Mouse (Mus musculus) central nervous system, embryonic 18 days (tissue): ENCODE data around the gene Adamts4. TPM values are rescaled to one million over a fixed set of nuclear protein-coding genes. Genes with fewer than 3 reads are reported as not detected.

Experiments
- polyA plus RNA-seq: library from polyadenylated mRNA; depleted of rRNA; stranded (reverse); fragments of >200 nt; gene quantifications from 2 replicates; pipeline ENCODE4 v1.2.3, GENCODE M21; 2012; rRNA removed

Adamts4 gene
- 4.1 and 4.2 TPM in 2 replicates for polyA plus RNA-seq

GRCm38 (mm10) chr1:171249913-171250600 lies at the start of gene Adamts4:
Gene Adamts4 (plus strand): TSS chr1:171250421.

GRCm38 (mm10) chr1:171213801-171214496 lies 36.3 kb upstream of the Adamts4 start, which contains the start of gene Nr1i3:
Gene Nr1i3 (plus strand): TSS chr1:171213970.

DNA sequence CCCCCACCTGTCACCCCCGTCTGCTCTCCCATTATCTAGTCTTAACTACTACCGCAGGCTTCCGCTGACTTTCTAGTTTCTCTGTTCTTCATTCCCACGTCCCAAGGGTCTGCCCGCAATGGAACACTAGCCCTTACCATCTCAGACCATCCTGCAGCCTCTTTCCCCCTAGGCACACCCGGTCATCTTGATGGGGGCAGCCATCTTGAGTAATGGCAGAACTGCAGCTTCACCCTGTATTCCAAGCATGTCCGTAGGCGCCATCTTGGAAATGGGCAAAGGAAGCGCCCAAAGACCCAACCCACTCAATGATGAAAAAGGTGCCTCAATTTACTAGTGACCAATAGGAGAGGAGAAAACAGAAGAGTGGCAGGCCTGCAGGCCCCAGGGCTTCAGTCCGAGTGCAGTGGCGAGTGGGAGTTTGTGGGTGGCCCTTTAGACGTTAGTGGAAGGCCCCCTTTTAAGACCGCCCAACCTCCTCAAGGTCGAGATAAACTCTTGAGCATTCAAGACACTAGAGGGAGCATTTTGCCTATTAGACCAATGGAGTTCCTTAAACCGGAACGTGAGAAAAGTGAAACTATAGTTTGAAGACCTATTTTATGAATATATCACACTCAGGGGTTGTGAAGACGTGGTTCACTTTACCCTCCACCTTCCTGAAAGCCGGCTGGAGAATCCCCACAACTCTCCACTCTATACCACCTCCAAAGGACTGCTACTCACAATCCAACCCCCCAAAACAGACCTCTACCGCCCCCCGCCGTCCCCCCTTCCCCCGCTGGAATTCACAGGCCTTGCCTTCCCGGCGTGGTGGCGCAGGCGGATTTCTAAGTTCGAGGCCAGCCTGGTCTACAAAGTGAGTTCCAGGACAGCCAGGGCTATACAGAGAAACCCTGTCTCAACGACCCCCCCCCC lies 27.7 kb upstream of the Adamts4 start, which contains the start of gene Tomm40l:
Tomm40l (minus strand) TSS at position 277 of the 918 bp plus-strand sequence.

GRCm38 (mm10) chr1:171224857-171225256 lies 25.4 kb upstream of the Adamts4 start, which contains the start of gene Apoa2:
Gene Apoa2 (plus strand): TSS chr1:171225054.

DNA sequence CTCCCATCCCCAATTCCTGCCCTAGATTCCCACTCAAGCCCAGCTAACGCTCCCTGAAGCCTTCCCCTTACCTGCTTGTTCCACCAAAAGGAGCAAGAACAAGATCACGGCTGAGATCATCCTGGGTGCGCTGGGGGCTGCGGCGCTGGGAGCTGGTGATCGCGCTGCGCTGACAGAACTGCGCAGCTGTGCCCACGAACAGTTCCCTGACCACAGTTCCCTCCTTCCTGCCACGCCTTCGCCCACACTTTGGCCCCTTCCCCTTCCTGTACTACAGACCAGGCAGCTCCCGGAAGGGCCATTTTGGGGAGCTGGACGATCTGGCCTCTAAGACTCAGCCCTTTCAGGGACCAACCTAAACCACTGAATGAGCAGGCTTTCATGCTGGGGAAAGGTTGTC lies 16.1 kb upstream of the Adamts4 start, which contains the start of gene Fcer1g:
Fcer1g (minus strand) TSS at position 240 of the 400 bp plus-strand sequence.

DNA sequence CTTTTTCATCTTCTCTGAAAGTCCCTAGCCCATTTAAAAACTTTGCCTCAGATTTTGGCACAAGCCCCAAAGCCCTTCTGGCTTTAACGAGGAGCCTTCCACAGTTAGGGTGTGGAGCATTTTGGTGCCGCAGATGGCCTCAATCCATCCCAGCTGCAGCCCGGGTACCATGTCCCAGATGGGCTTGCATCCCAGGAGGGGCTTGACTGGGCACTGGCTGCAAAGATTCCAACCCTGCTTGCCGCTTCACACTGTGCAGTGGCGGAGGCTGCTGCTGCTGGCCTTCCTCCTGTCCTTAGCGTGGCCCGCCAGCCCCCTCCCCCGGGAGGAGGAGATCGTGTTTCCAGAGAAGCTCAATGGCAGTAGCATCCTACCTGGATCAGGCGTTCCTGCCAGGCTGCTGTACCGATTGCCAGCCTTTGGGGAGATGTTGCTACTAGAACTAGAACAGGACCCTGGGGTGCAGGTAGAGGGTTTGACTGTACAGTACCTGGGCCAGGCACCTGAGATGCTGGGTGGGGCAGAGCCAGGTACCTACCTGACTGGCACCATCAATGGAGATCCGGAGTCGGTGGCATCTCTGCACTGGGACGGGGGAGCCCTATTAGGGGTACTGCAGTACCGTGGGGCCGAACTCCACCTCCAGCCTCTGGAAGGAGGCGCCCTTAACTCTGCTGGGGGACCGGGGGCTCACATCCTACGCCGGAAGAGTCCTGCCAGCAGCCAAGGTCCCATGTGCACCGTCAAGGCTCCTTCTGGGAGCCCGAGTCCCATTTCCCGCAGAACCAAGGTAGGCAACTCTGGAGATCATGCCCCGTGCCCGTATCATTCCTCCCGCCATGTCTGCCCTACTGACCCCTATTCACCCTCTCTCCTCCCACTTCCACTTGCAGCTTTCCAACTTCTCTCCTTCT lies 716 bp downstream of the Adamts4 start, which contains the start of gene Ndufs2:
Ndufs2 (minus strand) TSS at position 709 of the 914 bp plus-strand sequence.

DNA sequence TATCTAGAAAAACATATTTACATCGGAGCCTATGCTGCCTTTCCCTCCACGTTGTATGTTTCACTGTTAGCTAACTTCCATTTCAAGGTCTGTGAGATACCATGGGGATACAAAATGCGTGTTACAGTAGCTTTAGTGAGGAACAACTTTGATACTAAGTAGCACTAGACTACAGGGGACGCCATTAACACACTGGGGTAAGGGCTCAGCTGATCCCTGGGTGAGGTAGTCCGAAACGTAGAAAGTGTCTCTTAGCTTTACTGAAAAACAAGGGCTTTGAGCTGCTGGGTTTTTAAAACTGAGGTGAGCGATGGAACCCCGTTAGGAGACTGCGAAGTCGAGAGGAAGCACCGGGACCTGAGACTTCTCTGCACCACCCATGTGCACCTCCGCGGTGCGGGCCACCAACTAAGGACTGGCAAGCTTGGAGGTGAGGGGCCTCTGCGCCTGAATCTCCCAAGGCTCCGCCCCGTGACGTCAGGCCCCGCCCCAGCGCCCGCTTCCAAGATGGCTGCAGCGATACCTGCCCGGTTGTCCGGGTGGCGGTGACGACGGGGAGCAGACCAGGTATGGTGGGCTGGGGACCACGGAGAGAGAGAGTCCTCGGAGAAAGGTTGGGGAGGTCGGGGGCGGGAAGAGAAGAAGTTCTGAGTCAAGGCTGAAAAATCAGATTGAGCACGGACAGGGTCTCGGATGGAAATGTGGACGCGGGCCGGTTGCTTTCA lies 19.8 kb downstream of the Adamts4 start, which contains the start of gene B4galt3:
B4galt3 (plus strand) TSS at position 481 of the 725 bp plus-strand sequence.

DNA sequence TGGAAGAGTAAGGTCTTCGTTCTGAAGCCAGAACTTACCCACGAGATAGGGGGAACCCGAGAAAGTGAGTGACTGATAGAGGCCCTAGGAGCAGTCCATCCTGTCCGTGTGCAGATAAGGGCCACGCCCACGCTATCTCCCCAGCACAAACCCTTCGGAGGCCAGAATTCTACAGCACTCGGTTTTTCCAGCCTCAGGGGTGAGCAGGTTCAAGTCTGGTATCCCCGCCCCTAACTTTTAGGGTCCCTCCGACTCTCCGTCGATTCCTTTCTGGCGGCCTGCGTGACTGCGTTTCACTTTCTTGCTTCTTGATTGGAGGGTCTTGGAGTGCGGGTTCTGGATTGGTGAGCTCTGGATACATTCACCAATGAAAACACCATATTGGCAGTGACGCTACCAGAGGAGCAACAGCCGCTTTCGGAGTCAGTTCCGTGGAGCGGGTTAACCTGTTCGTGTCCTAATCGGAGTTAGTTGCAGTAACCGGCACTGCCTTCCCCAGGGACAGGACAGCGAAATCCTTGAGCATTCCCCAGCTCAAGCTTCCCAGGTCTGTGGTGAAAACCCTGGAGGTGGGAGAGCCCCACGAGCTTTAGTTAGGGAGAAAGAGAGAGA lies 30.8 kb downstream of the Adamts4 start, which contains the start of gene Ppox:
Ppox (minus strand) TSS at position 271 of the 612 bp plus-strand sequence.

GRCm38 (mm10) chr1:171287136-171288081 lies 37.2 kb downstream of the Adamts4 start, which contains the start of gene Usp21:
Gene Usp21 (minus strand): TSS chr1:171287991.

DNA sequence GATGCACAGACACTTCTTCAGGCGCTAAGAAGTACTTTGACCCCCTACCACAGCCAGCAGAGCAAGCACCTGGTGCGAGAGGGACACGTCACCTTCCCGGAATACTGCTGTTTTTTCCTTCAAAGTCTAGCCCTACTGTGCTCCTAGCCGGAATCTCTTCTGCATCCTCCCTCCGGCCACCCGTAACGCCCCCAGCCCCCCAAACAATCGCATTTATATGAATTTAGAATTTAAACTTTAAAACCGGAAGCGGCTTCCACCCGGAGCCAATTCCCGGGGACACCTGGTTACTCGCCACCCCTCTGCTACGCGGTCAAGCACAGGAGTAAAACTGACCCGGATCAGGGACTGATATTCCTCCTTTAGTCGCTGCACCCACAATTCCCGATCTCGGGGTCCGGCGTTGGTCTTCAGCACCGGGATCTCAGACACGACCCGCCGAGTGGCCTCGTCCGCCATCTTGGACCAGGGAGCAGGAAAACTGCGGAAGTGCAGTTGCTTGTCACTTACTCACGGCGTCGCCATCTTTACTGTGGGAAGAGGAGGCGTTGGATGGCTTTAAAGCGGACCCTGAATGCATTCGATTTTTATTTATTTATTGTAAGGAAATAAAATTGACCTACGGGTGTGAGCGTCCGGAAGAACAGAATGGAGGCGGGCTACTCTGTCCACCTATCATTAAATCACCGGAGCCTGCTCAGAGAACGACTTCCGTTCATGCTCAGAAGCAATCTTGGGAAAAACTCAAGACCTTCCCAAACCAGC lies 44.3 kb downstream of the Adamts4 start, which contains the start of gene Ufc1:
Ufc1 (minus strand) TSS at position 727 of the 765 bp plus-strand sequence.

Other genes with a start within 250 kb of the Adamts4 start
- gene Fcgr4, start 231.5 kb upstream of the Adamts4 start, polyA plus RNA-seq: 0.32 and 0.34 TPM in 2 replicates
- gene Fcgr3, start 185.5 kb upstream of the Adamts4 start, polyA plus RNA-seq: 5.2 and 7.3 TPM in 2 replicates
- 5.2 and 8.0 TPM in 2 replicates for gene Cfap126, start 136.5 kb upstream of the Adamts4 start, polyA plus RNA-seq
- 233 and 246 TPM in 2 replicates for gene Sdhc, start 99.8 kb upstream of the Adamts4 start, polyA plus RNA-seq
- gene Mpz, start 99.7 kb upstream of the Adamts4 start, polyA plus RNA-seq: 0.70 and 10.6 TPM in 2 replicates
- 15.7 and 19.8 TPM in 2 replicates for gene Pcp4l1, start 54.2 kb upstream of the Adamts4 start, polyA plus RNA-seq
- gene Nr1i3, start 36.5 kb upstream of the Adamts4 start, polyA plus RNA-seq: 0.03 and 0.06 TPM in 2 replicates
- gene Tomm40l, start 27.9 kb upstream of the Adamts4 start, polyA plus RNA-seq: 47.7 and 50.1 TPM in 2 replicates
- 2.4 and 3.0 TPM in 2 replicates for gene Apoa2, start 25.4 kb upstream of the Adamts4 start, polyA plus RNA-seq
- 13.6 and 15.5 TPM in 2 replicates for gene Fcer1g, start 16.1 kb upstream of the Adamts4 start, polyA plus RNA-seq
- 131 and 134 TPM in 2 replicates for gene Ndufs2, start 967 bp downstream of the Adamts4 start, polyA plus RNA-seq
- 90.9 and 94.0 TPM in 2 replicates for gene B4galt3, start 19.9 kb downstream of the Adamts4 start, polyA plus RNA-seq
- 66.2 and 67.0 TPM in 2 replicates for gene Ppox, start 30.8 kb downstream of the Adamts4 start, polyA plus RNA-seq
- 93.2 and 96.4 TPM in 2 replicates for gene Usp21, start 37.6 kb downstream of the Adamts4 start, polyA plus RNA-seq
- 67.6 and 71.7 TPM in 2 replicates for gene Ufc1, start 44.6 kb downstream of the Adamts4 start, polyA plus RNA-seq
- gene Dedd, start 78.7 kb downstream of the Adamts4 start, polyA plus RNA-seq: 57.8 and 58.7 TPM in 2 replicates
- gene Nit1, start 95.2 kb downstream of the Adamts4 start, polyA plus RNA-seq: 64.1 and 65.4 TPM in 2 replicates
- gene Pfdn2, start 95.2 kb downstream of the Adamts4 start, polyA plus RNA-seq: 80.6 and 91.3 TPM in 2 replicates
- gene Klhdc9, start 110.4 kb downstream of the Adamts4 start, polyA plus RNA-seq: 3.4 and 3.6 TPM in 2 replicates
- gene Nectin4, start 119.7 kb downstream of the Adamts4 start, polyA plus RNA-seq: 2.2 and 4.1 TPM in 2 replicates
- gene Arhgap30, start 138.5 kb downstream of the Adamts4 start, polyA plus RNA-seq: 0.44 and 0.48 TPM in 2 replicates
- gene Usf1, start 160.9 kb downstream of the Adamts4 start, polyA plus RNA-seq: 186 and 199 TPM in 2 replicates
- gene Tstd1, start 168.5 kb downstream of the Adamts4 start, polyA plus RNA-seq: 3.8 and 4.4 TPM in 2 replicates
- 4.3 and 5.2 TPM in 2 replicates for gene F11r, start 187.1 kb downstream of the Adamts4 start, polyA plus RNA-seq